Mouse (Mus musculus): ENCODE results near the gene Pitpna.

DNA sequence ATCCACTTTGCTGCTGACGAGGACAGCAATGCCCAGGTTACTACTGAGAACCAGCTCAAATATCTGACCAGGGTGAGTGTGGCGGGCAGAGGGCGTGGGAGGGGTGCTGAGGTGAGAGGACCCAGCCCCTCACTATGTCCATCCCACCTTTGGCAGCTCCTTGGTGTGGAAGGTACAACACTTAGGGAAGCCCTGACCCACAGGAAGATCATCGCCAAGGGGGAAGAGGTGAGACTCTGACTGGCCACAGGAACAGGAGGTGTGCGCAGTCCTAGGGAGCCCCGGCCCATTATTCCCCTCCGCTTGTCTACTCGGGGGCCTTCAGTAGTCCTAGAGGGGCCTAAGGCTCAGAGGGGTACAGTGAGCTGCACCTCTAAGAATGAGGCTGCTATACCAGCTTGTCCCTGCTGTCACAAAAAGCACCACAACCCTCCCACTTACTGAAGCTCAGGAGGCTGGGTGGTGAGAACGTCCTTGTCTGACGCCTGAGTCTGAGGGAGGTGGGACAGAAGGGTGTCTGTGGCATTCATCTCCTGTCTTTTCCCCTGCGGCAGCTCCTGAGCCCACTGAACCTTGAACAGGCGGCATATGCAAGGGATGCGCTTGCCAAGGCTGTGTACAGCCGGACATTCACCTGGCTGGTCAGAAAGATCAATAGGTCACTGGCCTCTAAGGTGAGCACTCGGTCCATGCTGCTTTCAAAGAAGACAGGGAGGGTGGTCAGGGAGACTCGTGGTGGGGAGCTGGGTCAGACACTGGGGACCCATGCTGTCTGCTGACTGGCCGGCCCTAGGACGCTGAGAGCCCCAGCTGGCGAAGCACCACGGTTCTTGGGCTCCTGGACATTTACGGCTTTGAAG is 73.3 kb downstream of the Pitpna start:
- no peak for TF ChIP-seq CTCF (IDR thresholded peaks at IDR 0.05; ENCODE audit: borderline replicate concordance, extremely low read depth, insufficient read depth, insufficient read length)
- no peak for TF ChIP-seq POLR2A (IDR thresholded peaks at IDR 0.05; ENCODE audit: borderline replicate concordance, extremely low read depth, insufficient read depth, insufficient read length, poor library complexity, severe bottlenecking)
